Mouse (Mus musculus) gastrocnemius, postnatal 14 days (tissue): Measurements from ENCODE around the gene Sec14l3. TPM values are rescaled to one million over a fixed set of nuclear protein-coding genes. Genes with fewer than 3 reads are reported as not detected.

ENCODE experiments used
- DNase-seq: peaks from one replicate; pipeline ENCODE4 v3.0.0; 2021; ENCODE audit warnings: mixed read lengths
- intact Hi-C: fragments of 180-260 bp; cut with DNase I; formaldehyde crosslinking; loops from one replicate; pipeline ENCODE4 v1.15.1; 2025; ENCODE audit warnings: low total_unique reads
- total RNA-seq, 2 experiments: library from RNA; stranded (reverse); gene quantifications; 2 replicates each; pipeline ENCODE4 v1.2.3; 2021

Gene Sec14l3
- total RNA-seq, 2 experiments from 2014 or later, result not detected

- intact Hi-C loops, result no loop called here
Observed at GRCm38 (mm10) chr11:4048438-4048837, 16.2 kb upstream of the Sec14l3 start.

DNA sequence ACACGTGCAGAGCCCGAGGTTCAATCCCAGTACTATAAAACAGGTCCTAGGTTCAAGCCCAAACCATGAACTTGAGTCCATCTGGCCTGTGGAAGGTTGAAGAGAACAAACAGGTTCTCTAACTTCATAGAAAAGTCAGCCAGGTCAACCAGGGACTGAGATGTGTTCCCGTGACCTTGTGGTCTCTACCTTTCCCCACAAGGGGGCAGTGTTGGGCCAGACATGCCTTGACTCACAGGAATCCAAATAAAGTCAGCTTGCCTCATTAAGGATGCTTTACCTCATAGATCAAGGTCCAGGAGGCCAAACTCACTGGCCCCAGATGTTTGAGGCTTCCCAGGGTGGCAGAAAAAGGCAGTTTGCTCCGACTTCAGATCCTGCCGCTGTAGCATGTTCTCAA lies 11.1 kb upstream of the Sec14l3 start:
- intact Hi-C loops, result no loop called here
- peak; percentile 54 for DNase-seq

More at GRCm38 (mm10) chr11:4048438-4048837, 16.2 kb upstream of the Sec14l3 start:
- DNase-seq, result no peak

DNA sequence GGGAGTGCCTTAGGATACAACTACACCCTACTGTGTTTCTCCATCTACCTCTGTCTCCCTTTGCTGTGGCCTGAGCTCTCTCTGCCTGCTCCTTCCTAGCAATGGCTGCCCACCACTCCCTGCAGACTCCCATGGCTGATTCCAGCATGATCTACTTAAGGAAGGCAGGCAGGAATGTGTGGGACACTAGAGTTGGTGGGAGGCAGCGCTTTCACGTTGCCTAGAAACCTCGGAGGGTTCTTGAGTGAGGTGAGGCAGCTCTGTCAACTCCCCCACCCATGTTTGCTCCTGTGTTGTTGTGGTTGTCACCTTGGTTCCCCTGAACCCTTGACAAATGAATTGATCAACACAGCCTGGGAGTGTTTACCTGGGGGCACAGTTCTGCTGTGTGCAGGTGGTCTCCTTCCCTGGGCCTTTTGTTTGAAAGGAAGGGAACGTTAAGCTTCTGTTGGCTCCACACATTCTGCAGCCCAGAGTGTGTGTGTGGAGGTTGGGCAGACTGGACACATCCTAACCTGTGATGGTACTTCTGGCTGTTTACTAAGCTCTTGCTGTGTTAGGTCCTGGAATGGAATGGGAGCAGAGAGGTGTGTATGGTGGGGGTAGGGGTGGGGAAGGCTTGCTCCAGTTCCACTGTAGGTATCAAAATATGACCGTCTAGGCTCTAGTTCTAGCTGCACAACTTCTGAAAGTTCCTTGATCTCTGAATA lies 3.6 kb upstream of the Sec14l3 start:
- no peak for DNase-seq
- intact Hi-C loops, result no loop called here

DNA sequence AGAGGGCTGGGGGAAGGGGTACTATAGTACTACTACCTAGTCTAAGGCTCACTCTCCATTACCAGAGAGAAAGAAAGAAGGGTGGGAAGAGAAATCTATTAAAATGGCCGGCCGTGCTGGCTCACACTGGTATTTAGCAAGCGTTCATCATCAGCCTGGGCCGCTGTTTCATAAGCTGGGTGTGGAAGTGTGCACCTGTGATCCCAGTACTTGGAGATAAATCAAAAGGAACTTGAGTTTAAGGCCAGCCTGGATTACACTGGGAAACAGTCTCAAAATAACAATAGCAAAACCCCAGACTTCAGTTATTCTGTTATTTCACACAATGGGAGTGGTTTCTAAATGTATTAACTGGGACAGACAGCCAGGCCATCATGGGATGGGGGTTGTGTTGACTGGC lies 2.1 kb upstream of the Sec14l3 start:
- DNase-seq, result no peak
- intact Hi-C loops, result no loop called here

DNA sequence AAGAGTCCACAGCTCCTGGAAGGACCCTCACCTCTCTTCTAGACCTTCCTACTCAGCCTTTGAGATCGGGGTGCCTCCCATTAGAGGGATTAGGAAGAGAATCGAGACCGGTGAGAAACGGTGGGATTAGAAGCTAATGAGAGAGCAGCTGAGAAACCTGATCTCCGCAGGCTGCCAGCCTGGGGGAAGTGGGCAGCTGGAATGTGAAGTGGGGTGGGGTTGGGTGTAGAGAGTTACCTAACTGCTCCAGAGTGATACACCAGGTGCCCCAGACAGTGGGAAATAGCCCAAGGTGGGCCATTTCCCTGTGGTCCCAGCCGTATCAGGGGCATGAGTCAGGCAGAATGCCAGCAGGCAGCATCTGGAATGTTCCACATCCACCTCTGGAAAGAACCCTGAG lies 1.7 kb upstream of the Sec14l3 start:
- intact Hi-C loops, result no loop called here
- DNase-seq, result no peak

GRCm38 (mm10) chr11:4069664-4070063 lies 5.0 kb downstream of the Sec14l3 start:
- intact Hi-C loops, result no loop called here
- no peak for DNase-seq

- intact Hi-C loops, result no loop called here
- DNase-seq, result peak; percentile 29
Observed at GRCm38 (mm10) chr11:4076633-4077032, 12.0 kb downstream of the Sec14l3 start.

DNA sequence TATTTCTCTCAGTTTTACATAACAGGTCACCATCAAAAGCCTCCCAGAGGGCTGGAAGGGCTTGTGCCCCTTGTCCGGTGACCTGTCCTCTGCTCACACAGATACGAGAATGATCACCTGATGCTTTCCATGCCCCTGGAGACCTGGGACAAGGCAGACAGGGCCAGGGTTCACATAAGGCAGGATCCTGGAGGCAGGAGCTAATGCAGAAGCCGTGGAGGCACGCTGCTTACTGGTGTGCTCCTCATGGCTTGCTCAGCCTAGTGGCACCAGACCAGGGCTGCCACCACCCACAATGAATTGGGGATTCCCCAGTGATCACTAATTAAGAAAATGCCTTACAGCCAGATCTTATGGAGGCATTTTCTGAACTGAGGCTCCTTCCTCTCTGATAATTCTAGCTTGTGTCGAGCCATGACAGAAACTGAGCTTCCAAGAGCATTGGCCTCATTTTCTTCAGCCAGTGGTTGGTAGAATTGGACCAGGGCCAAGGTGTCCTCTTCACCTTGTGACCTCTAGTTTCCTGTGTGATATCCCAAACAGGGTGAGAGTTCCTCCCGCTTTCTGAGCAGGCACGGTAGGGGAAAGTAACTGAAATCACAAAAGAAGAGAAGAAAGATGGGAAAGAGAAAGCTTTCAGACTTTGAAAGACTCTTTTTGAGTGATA lies 13.8 kb downstream of the Sec14l3 start:
- intact Hi-C loops, result no loop called here
- DNase-seq, result no peak

DNA sequence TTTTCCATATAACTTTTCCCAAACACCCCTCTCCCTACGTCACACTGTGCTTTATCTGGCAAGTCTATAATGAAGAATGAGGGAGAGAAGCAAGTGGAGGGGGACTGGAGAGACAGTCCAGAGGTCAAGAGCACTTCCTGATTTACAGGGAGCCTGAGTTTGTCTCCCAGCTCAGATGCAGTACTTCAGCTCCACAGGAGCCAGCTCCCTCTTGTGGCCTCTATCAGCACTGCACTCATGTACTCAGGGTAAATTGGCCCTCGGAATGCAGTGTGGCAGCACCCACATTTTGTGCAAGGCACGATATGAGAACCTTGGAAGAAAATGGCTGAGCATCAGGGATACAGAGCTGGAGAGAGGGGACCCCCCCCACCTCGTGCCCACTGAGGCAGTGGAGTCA lies 15.6 kb downstream of the Sec14l3 start:
- peak; percentile 24 for DNase-seq
- intact Hi-C loops, result no loop called here

DNA sequence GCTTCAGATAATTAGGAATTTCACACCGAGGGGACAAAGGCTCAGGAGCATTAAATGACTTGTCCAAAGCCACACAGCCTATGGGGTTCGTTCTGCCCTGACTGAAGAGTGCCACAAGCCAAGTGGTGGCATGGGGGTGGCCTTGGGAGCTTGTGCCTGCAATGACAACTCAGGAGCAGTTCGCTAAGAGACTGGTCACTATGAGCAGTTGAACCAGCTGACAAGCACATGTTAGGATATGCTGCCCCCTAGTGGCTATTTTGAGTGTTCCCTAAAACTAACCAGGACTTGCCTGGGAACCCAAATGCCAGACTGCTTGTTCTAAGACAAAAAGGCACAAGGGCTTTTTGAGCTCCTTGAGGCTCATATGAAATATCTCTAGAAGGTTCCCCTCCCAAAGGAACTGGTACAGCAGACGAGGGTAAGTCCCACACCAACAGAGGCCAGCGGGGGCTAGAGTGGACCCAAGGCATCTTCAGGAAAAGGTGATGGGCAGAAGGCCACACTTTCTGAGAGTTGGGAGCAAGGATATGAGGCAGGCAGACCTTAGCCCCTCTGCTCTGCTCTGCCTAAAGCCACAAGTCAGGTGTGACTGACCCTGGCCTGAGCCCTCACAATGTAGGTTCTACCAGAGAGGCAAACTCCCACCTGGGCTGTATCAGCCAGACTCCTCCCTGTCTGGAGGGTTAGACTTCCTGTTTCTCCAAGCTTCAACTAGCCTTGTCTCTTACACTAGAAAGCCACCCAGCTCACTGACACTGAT lies 18.9 kb downstream of the Sec14l3 start:
- intact Hi-C loops, result loop anchor here (2.0 kb wide), 1 partner anchor 83 kb away; no protein-coding TSS in a partner anchor
- DNase-seq, result peak; percentile 28

DNA sequence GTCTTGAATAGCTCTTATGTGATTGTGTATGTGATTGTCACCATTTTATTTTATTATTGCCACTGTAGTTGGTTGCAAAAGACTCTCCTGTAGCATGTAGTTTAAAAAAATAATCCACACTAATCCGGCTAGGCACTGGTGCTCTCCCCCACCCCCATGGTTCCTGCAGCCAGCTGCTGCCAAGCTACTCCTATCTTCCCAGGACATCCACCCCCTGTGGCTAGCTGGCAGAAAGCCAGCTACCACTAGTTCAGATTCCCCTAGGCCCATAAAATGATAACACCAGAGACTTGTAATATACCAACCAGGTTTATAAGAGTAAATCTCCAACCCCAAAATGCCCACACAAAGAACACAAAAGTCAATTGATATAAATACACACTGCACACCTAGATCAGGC lies 21.6 kb downstream of the Sec14l3 start:
- no peak for DNase-seq
- intact Hi-C loops, result no loop called here

- intact Hi-C loops, result no loop called here
- no peak for DNase-seq
Observed at GRCm38 (mm10) chr11:4087267-4087666, 22.6 kb downstream of the Sec14l3 start.

DNA sequence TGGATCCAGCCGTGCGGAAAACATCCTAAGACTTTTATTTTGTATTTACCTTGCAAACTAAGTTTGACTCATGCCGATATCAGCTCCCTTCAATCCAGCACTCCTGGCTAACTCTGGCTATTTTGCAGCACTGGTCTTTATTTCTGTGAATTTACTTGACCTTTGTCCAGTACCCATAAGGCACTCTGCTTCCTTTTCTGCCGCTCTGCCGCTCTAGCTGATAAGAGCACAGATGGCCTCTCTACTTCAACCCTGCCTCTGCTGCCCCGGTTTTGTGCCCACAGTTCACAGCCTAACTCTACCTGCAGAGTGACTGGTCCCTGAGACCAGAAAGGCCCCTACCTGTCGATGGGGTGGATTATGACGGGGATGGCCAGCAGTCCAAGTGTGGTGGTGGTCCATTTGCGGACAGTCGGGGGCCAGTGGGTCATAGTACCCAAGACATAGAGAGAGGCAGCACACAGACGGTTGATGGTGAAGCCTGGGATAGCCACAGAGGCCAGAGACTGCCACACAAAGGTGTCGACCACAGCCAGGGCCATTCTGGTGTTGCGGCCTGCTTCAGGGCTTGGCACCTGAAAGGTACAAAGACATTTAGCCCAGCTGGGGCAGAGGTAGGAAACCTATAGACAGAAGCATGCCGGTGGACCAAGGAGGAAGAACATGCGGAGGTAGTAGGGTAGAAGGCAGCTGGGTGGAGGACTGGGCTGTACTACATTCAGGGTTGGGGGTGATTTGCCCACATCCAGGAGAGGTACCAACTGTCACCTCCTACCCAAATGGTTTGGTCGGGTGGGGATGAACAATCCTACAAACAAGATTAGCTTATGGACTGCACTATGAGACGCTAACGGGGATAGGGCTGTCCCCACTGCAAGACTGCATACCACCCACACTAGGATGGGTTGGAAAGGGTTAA lies 29.1 kb downstream of the Sec14l3 start:
- intact Hi-C loops, result no loop called here

GRCm38 (mm10) chr11:4094378-4095170 lies 29.9 kb downstream of the Sec14l3 start:
- intact Hi-C loops, result no loop called here
- DNase-seq, result peak; percentile 50

More for the DNA sequence above, 29.1 kb downstream of the Sec14l3 start:
- DNase-seq, result no peak

DNA sequence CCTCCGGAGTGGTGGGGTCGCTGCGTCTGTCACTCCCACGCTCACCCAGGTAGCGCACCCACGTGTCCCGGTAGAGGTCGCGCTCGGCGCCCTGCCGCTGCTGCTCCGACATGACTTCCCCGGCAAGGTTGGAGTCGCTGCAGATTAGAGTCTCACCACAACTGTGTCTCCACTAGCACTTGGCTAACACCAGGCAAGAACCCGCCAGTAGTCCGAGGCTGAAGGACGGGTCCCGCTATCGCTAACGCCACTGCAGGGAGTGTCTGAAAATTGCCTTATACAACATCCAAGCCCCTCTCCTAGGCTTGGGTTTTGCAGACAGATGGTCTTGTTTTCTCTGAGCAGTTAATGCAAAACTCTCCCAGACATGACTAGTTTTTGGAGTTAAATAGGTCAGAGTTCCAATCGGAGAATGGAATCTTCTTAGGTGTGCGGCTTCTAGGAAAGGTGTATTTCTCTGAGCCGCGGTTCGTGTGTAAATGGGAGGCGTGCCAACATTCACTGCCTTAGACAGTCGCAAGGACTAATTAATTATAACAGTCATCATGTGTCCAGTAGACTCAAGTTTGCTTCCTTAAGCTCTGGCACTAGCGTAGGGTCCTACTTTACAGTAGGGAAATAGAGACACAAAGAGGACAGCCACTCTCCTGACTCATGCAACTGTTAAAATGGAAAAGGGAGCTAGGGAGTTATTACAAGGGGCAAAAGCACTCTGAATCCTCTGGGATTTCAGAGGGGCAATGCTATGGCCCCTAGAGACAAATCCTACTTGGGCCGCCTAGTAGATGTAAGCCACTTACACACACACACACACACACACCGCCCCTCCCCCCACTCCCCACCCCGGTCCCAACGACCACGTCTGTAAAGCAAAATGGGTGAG lies 30.8 kb downstream of the Sec14l3 start, which contains the start of gene Mtfp1:
Mtfp1 (minus strand) TSS at position 275 of the 883 bp plus-strand sequence.
- intact Hi-C loops, result no loop called here
- DNase-seq, result peak; percentile 49

DNA sequence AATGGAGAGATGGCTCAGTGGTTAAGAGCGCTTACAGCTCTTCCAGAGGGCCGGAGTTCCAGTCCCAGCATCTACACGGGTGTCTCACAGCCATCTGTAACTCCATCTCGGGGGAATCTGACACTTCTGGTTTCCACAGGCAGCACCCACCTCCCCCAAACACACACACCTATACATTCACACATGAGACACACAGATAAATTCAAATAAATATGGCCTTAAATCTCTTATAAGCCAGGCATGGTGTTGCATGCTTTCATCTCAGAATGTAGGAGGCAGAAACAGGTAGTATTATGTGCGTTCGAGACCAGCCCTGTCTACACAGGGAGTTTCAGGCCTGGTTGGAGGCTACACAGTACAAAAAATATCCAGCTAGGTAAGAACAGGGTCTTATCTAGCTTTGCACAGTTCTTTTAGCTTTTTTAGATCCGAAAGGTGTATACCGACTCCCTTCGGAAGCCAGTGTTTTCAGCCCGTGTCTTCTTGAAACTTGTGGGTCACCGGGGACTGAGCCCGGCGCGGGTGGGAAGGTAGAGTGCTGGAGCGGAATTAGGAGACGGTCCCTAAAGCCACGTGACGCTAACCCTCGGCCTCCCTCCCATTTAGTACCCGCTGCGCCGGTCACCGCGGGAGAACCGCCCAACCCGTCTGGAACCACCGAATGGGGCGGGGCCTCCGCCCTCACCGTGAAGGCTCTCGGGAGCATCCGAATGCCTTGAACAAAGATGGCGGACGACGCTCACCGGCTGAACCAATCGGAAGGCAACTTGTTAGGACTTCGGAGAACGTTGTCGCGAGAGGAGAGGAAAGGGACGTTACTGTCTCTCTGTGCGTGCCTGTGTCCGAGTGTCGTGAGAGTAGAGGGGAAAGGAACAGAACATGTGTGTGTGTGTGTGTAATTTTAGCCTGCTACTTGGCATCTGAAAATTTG lies 31.7 kb downstream of the Sec14l3 start:
- intact Hi-C loops, result no loop called here
- DNase-seq, result peak; percentile 99
